Mouse (Mus musculus) kidney, embryonic 15.5 days (tissue): Measurements from ENCODE around the gene Zfp513. TPM values are rescaled to one million over a fixed set of nuclear protein-coding genes. Genes with fewer than 3 reads are reported as not detected.

ENCODE experiments used
- ATAC-seq: fragments of 200-750 bp; cut with Nextera tagmentation; replicated peaks from 2 replicates; pipeline ENCODE4 v1.8.0; 2017; ENCODE audit warnings: moderate TSS enrichment; ENCODE audit not compliant: low FRiP score
- H3K27ac ChIP-seq: fragments of 300-500 bp; sonication (generic); 2 replicates; pipeline ENCODE4 v1.5.1; 2015; ENCODE audit warnings: mild to moderate bottlenecking, inconsistent platforms
- H3K27me3 ChIP-seq: fragments of 300-500 bp; sonication (generic); 2 replicates; pipeline ENCODE4 v1.6.1; 2015; ENCODE audit warnings: inconsistent platforms
- H3K36me3 ChIP-seq: fragments of 300-500 bp; sonication (generic); 2 replicates; pipeline ENCODE4 v1.6.1; 2015; ENCODE audit warnings: inconsistent platforms
- H3K4me1 ChIP-seq: fragments of 300-500 bp; sonication (generic); 2 replicates; pipeline ENCODE4 v1.6.1; 2015; ENCODE audit warnings: inconsistent platforms
- H3K4me2 ChIP-seq: fragments of 300-500 bp; sonication (generic); 2 replicates; pipeline ENCODE4 v1.6.1; 2015; ENCODE audit warnings: moderate library complexity, mild to moderate bottlenecking, inconsistent platforms
- H3K4me3 ChIP-seq: fragments of 300-500 bp; sonication (generic); replicated peaks from 2 replicates; pipeline ENCODE4 v1.5.1; 2015; ENCODE audit warnings: mild to moderate bottlenecking, inconsistent platforms
- H3K9ac ChIP-seq: fragments of 300-500 bp; sonication (generic); 2 replicates; pipeline ENCODE4 v1.6.1; 2015; ENCODE audit warnings: mild to moderate bottlenecking, inconsistent platforms
- H3K9me3 ChIP-seq: fragments of 300-500 bp; sonication (generic); replicated peaks from 2 replicates; pipeline ENCODE4 v1.6.1; 2016; ENCODE audit warnings: inconsistent platforms
- WGBS: fragments of 180-500 bp; shearing (Covaris S2); methylation state at CpG from one replicate; pipeline ENCODE4 v1.1.7; 2015; ENCODE audit warnings: mixed read lengths; 5-methylcytosine and 5-hydroxymethylcytosine counted together
- polyA plus RNA-seq: library from polyadenylated mRNA; unstranded; fragments of >200 nt; fragmentation: Nextera tagmentation; extraction: Ambion mirVana; gene quantifications from 2 replicates; pipeline ENCODE4 v1.2.1, GENCODE M21; 2015

The Zfp513 gene
- polyA plus RNA-seq, 1 experiment from 2014 or later = 11.9 TPM

DNA sequence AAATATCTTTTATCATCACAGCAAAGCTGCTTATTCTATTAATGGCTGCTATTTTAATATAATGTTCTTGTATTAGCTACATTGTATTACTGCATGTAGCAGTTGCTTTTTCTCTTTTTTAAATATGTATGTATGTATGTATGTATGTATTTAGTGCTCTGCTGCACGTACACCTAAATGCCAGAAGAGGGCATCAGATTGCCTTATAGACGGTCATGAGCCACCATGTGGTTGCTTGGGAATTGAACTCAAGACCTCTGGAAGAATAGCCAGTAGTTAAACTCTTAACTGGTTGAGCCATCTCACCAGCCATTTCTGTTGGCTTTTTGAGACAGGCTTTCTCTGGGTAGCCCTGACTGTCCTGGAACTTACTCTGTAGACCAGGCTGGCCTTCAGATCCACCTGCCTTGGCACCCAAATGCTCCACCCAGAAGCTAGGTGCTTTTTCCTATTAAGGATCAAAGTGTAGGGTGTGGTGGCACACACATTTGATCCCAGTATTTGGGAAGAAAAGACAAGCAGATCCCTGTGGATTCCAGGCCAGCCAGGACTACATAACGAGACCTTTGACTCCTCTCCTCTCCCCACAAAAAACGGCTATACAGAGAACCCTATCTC, 13.8 kb downstream of the Zfp513 start:
- WGBS = 75% methylated on average over 4 of the region's 4 CpGs

GRCm38 (mm10) chr5:31183678-31184077, 18.4 kb downstream of the Zfp513 start:
- WGBS = 64% methylated on average over 4 of the region's 4 CpGs
- Histone ChIP-seq H3K4me3 (no peak overlapping the region), H3K27ac (no peak overlapping the region)

More for the DNA sequence above, 13.8 kb downstream of the Zfp513 start:
- Histone ChIP-seq H3K27ac (no peak overlapping the region), H3K36me3 (peaks cover 46% of the 10 kb centered on the region), H3K4me3 (no peak overlapping the region), H3K4me2 (no peak overlapping the region), H3K4me1 (peaks cover 12% of the 10 kb centered on the region), H3K9ac (no peak overlapping the region), H3K9me3 (no peaks in the 10 kb centered on the region), H3K27me3 (no peaks in the 10 kb centered on the region)
- no peak for ATAC-seq

GRCm38 (mm10) chr5:31181183-31181770, 20.8 kb downstream of the Zfp513 start:
- Histone ChIP-seq H3K27me3 (no peaks in the 10 kb centered on the region), H3K4me2 (no peak overlapping the region), H3K27ac (no peak overlapping the region), H3K36me3 (peaks cover 16% of the 10 kb centered on the region; the same call in 1 of the 2 replicates), H3K4me3 (no peak overlapping the region), H3K9ac (no peak overlapping the region), H3K4me1 (peaks cover 18% of the 10 kb centered on the region; the same call in 1 of the 2 replicates), H3K9me3 (no peaks in the 10 kb centered on the region)
- 94% methylated on average over 9 of the region's 9 CpGs for WGBS
- ATAC-seq = no peak

More at GRCm38 (mm10) chr5:31183678-31184077, 18.4 kb downstream of the Zfp513 start:
- no peaks in the 10 kb centered on the region for H3K27me3 ChIP-seq
- no peak overlapping the region for H3K9ac ChIP-seq
- no peak overlapping the region for H3K4me2 ChIP-seq
- peaks cover 21% of the 10 kb centered on the region for H3K36me3 ChIP-seq
- no peak for ATAC-seq
- peaks cover 6% of the 10 kb centered on the region; the same call in 1 of the 2 replicates for H3K4me1 ChIP-seq
- no peaks in the 10 kb centered on the region for H3K9me3 ChIP-seq

DNA sequence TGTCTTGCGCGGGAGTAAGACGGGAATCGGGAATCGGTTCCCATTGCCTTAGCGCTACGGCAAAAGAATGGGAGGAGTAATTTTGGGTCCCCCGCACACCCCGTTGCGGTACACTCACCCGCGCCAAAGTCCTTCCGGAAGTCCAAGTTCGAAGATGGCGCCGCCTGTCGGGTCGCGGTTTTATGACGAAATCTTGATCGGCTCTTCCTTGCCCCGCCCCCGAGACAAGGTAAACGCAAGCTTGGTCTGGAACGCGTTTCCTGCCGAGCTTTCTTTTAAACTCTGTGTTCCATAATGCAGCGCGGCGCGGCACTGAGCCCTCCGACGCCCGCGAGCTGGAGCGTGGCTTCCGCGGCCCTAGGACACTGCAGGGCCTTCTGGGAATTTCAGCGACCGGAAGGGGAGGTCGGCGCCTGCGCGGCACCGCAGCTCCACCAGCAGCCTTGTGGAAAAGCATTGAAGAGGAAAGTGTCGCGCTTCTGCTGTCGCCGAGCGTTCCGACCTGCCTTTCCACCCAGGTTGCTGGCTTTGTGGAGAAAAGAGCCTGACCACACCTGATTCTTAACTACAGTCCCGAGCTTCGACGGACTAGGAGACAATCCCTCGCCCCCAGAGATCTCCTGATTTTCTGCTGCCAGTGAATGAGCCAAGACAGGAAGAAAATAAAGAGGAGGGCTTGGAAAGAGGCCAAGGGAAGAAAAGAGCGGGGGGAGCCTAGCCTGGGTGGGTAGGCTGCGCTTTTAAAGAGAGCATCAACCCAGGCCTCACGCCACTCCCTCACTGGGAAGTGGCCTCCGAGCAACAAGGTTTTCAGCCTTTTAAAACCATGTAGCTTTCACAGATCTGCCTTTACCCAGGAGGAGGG, 22.1 kb downstream of the Zfp513 start, which contains the start of the genes Gm29609 and Gtf3c2:
Gene Gm29609, minus strand, starts transcription at position 146 of the 865 bp plus-strand sequence.
Gene Gtf3c2, minus strand, starts transcription at position 379 of the 865 bp plus-strand sequence.
- H3K9ac ChIP-seq = peak within 1 kb of the TSS; percentile 80
- peak within 1 kb of the TSS; percentile 90 for H3K4me2 ChIP-seq
- no peaks in the 10 kb centered on the region for H3K27me3 ChIP-seq
- H3K4me1 ChIP-seq = peaks cover 18% of the 10 kb centered on the region; the same call in 1 of the 2 replicates
- H3K9me3 ChIP-seq = no peaks in the 10 kb centered on the region
- WGBS = under 1% methylated on average over 59 of the region's 59 CpGs
- H3K36me3 ChIP-seq = peaks cover 18% of the 10 kb centered on the region; the same call in 1 of the 2 replicates
- peak within 1 kb of the TSS; percentile 100 for H3K27ac ChIP-seq
- peak; percentile 98 for ATAC-seq
- peak within 1 kb of the TSS; percentile 95 for H3K4me3 ChIP-seq

- Histone ChIP-seq H3K9me3 (no peaks in the 10 kb centered on the region), H3K4me1 (peaks cover 18% of the 10 kb centered on the region; the same call in 1 of the 2 replicates), H3K36me3 (peaks cover 25% of the 10 kb centered on the region), H3K4me3 (peak overlapping the region; percentile 95), H3K9ac (peak overlapping the region; percentile 80), H3K4me2 (peak overlapping the region; percentile 90), H3K27ac (peak overlapping the region; percentile 100), H3K27me3 (no peaks in the 10 kb centered on the region)
- WGBS = 0% methylated on average over 25 of the region's 25 CpGs
- ATAC-seq = peak; percentile 77
Measured at GRCm38 (mm10) chr5:31179301-31179765, 22.8 kb downstream of the Zfp513 start.

DNA sequence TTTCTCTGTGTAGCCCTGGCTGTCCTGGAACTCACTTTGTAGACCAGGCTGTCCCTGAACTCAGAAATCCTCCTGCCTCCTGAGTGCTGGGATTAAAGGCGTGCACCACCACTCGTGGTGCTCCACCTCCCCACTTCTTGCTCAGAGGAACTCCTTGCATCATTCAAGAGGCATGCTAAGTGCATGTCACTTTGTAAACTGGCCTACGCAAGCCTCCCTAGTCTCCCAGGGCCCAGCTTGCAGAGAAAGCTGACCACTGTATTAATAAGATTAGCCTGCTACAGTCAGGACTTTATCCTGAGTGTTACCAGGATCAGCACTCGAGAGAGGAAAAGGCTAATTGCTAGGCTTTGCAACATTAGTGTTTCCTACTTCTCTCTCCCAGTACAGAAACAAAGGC, 33.5 kb downstream of the Zfp513 start:
- H3K4me3 ChIP-seq = no peak overlapping the region
- no peaks in the 10 kb centered on the region for H3K9me3 ChIP-seq
- WGBS = 96% methylated on average over 4 of the region's 4 CpGs
- no peak overlapping the region for H3K9ac ChIP-seq
- no peak for ATAC-seq
- H3K36me3 ChIP-seq = peaks cover 98% of the 10 kb centered on the region
- no peak overlapping the region for H3K27ac ChIP-seq
- H3K4me2 ChIP-seq = no peak overlapping the region
- no peaks in the 10 kb centered on the region for H3K27me3 ChIP-seq
- no peaks in the 10 kb centered on the region for H3K4me1 ChIP-seq

GRCm38 (mm10) chr5:31164878-31165277, 37.2 kb downstream of the Zfp513 start:
- ATAC-seq = no peak
- Histone ChIP-seq H3K27me3 (no peaks in the 10 kb centered on the region), H3K4me2 (no peak overlapping the region), H3K27ac (no peak overlapping the region), H3K9me3 (no peaks in the 10 kb centered on the region), H3K4me1 (no peaks in the 10 kb centered on the region), H3K36me3 (peaks cover 99% of the 10 kb centered on the region), H3K4me3 (no peak overlapping the region), H3K9ac (no peak overlapping the region)
- WGBS = 81% methylated on average over 1 of the region's 1 CpGs

GRCm38 (mm10) chr5:31162462-31162861, 39.6 kb downstream of the Zfp513 start:
- Histone ChIP-seq H3K9ac (no peak overlapping the region), H3K36me3 (peaks cover 99% of the 10 kb centered on the region), H3K4me3 (no peak overlapping the region), H3K9me3 (no peaks in the 10 kb centered on the region), H3K4me2 (no peak overlapping the region), H3K4me1 (no peaks in the 10 kb centered on the region), H3K27me3 (no peaks in the 10 kb centered on the region), H3K27ac (no peak overlapping the region)
- no peak for ATAC-seq

DNA sequence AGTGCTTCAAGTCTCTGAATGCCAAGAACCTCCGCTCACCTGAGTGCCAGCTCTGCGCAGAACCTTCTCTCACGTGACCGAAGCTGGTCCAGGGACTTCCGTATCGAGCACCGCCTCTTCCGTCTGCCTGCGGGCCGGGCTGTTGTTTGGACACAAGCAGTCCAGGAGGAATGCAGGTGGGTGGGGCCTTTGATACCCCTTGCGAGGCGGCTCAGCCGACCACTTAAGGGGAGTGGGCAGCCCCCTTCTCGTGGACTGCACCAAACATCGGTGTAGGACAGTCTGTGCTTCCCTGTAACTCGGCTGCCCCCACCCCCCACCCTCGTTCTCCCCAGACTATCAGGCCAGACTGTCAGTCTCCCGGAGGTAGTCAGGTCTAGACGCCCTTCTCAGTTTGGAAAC, 48.0 kb downstream of the Zfp513 start, which contains the start of gene Mpv17:
Gene Mpv17, minus strand, starts transcription at position 100 of the 402 bp plus-strand sequence.
- under 1% methylated on average over 19 of the region's 19 CpGs for WGBS
- Histone ChIP-seq H3K4me1 (peaks cover 16% of the 10 kb centered on the region), H3K27me3 (no peaks in the 10 kb centered on the region)

DNA sequence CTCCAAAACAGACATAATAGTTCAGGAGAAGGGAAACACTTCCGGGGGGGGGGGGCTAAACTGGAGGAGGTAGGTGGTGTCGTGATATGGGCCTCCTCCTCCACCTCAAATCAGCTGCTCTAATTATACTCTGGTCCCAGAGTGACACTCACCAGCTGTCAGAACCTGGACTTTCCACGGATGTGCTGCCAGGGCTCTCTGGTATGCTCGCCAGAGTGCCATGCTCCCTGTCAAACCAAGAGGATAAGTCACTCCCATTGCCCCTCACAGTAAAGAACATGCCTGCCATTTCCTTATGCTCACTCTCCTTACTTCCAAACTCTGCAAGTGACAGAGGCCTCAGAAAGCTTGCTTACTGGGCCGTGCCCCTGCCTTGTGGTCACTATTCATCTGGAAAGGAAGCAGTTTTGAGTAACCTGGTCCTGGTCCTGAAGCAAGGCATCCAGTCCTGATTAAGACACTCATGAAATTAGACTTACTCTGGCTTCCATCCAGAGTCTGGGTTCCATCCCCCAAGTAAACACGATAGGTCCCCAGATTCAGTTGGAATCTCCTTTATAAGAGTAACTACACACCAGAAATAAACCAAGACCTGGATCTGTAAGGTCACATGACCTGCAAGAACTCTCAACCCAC, 48.5 kb downstream of the Zfp513 start:
- peak overlapping the region; percentile 84 for H3K4me2 ChIP-seq
- peaks cover 16% of the 10 kb centered on the region for H3K4me1 ChIP-seq
- H3K4me3 ChIP-seq = peak overlapping the region; percentile 77
- H3K9ac ChIP-seq = peak overlapping the region; percentile 66
- 29% methylated on average over 6 of the region's 6 CpGs for WGBS
- no peaks in the 10 kb centered on the region for H3K27me3 ChIP-seq
- peak; percentile 31; the same call in 1 of the 2 replicates for ATAC-seq
- H3K36me3 ChIP-seq = peaks cover 42% of the 10 kb centered on the region
- H3K9me3 ChIP-seq = no peaks in the 10 kb centered on the region
- peak overlapping the region; percentile 87 for H3K27ac ChIP-seq

More for the DNA sequence above, 48.0 kb downstream of the Zfp513 start, which contains the start of gene Mpv17:
- Histone ChIP-seq H3K9me3 (no peaks in the 10 kb centered on the region), H3K36me3 (peaks cover 44% of the 10 kb centered on the region), H3K4me3 (peak within 1 kb of the TSS; percentile 77), H3K4me2 (peak within 1 kb of the TSS; percentile 84), H3K9ac (peak within 1 kb of the TSS; percentile 66), H3K27ac (peak within 1 kb of the TSS; percentile 87)
- peak; percentile 96 for ATAC-seq

- peaks cover 16% of the 10 kb centered on the region for H3K4me1 ChIP-seq
- H3K36me3 ChIP-seq = peaks cover 26% of the 10 kb centered on the region
- WGBS = 81% methylated on average over 3 of the region's 3 CpGs
- no peak overlapping the region for H3K27ac ChIP-seq
- H3K9me3 ChIP-seq = no peaks in the 10 kb centered on the region
- ATAC-seq = no peak
- no peak overlapping the region for H3K9ac ChIP-seq
- H3K4me2 ChIP-seq = no peak overlapping the region
- H3K27me3 ChIP-seq = no peaks in the 10 kb centered on the region
- no peak overlapping the region for H3K4me3 ChIP-seq
Measured at GRCm38 (mm10) chr5:31151746-31152145, 50.4 kb downstream of the Zfp513 start.
